Mouse (Mus musculus) CH12.LX (cell line): ENCODE results near the gene Gm853. TPM values are rescaled to one million over a fixed set of nuclear protein-coding genes. Genes with fewer than 3 reads are reported as not detected.

Source experiments
- DNase-seq: peaks from one replicate; pipeline ENCODE4 v3.0.0-alpha.2; 2013; ENCODE audit errors: extremely low read depth
- H3K27ac ChIP-seq: 2 replicates; pipeline ENCODE4 v1.5.1; 2012; ENCODE audit warnings: low read depth, mild to moderate bottlenecking, control low read depth, moderate library complexity; ENCODE audit not compliant: insufficient read depth
- H3K27me3 ChIP-seq: replicated peaks from 2 replicates; pipeline ENCODE3; 2012; ENCODE audit warnings: inconsistent platforms
- H3K36me3 ChIP-seq, 2 experiments: replicated peaks in 1 of 2; 2 replicates each; pipeline versions ENCODE3 to v1.6.1; 2012; ENCODE audit warnings: inconsistent platforms in 1 of 2, low read length in 1 of 2, mild to moderate bottlenecking in 1 of 2, mixed read lengths in 1 of 2, moderate library complexity in 1 of 2; ENCODE audit not compliant: control insufficient read depth in 1 of 2, insufficient read depth in 1 of 2
- H3K4me1 ChIP-seq, 2 experiments: 2 replicates each; pipeline ENCODE4 v1.6.1; 2012; ENCODE audit warnings: inconsistent platforms in 1 of 2, moderate library complexity in 1 of 2; ENCODE audit not compliant: insufficient read depth in 2 of 2, control insufficient read depth in 1 of 2
- H3K4me2 ChIP-seq: 2 replicates; pipeline ENCODE4 v1.6.1; 2012; ENCODE audit warnings: low read depth, mild to moderate bottlenecking, control low read depth; ENCODE audit not compliant: poor library complexity, insufficient read depth, severe bottlenecking
- H3K4me3 ChIP-seq, 3 experiments: fragments of 150-350 bp in 1 of 3; sonication (generic) in 1 of 3; replicated peaks in 1 of 3; 2 replicates each; pipeline versions ENCODE3 to v1.5.1; 2011 to 2012; ENCODE audit warnings: low read depth in 2 of 3, low read length in 2 of 3, mild to moderate bottlenecking in 2 of 3, moderate library complexity in 2 of 3, control low read depth in 1 of 3, improper control_type of control experiment in 1 of 3, inconsistent platforms in 1 of 3, mixed read lengths in 1 of 3; ENCODE audit not compliant: poor library complexity in 1 of 3
- H3K79me2 ChIP-seq: replicated peaks from 2 replicates; pipeline ENCODE4 v1.6.1; 2012; ENCODE audit warnings: mild to moderate bottlenecking, moderate library complexity; ENCODE audit not compliant: control insufficient read depth, poor library complexity, insufficient read depth, severe bottlenecking; ENCODE audit errors: extremely low read depth
- H3K9ac ChIP-seq: 2 replicates; pipeline ENCODE4 v1.6.1; 2012; ENCODE audit warnings: low read depth, mild to moderate bottlenecking, control low read depth, moderate library complexity; ENCODE audit not compliant: insufficient read depth
- H3K9me3 ChIP-seq: replicated peaks from 2 replicates; pipeline ENCODE3; 2012; ENCODE audit warnings: low read length, inconsistent platforms, mixed read lengths
- BHLHE40 ChIP-seq: IDR thresholded peaks from 2 replicates; pipeline ENCODE4 v1.6.1; 2011; ENCODE audit warnings: mild to moderate bottlenecking, low read depth, low read length, improper control_type of control experiment
- CHD2 ChIP-seq: IDR thresholded peaks from 2 replicates; pipeline ENCODE4 v1.6.1; 2011; ENCODE audit warnings: low read length, improper control_type of control experiment
- CTCF ChIP-seq, 2 experiments: IDR thresholded peaks in 1 of 2; conservative IDR thresholded peaks in 1 of 2; 2 replicates each; pipeline ENCODE4 v1.5.1; 2011 to 2012; ENCODE audit warnings: low read depth in 2 of 2, low read length in 2 of 2, improper control_type of control experiment in 1 of 2, inconsistent platforms in 1 of 2, mild to moderate bottlenecking in 1 of 2, moderate library complexity in 1 of 2
- E2F4 ChIP-seq: IDR thresholded peaks from 2 replicates; pipeline ENCODE4 v1.6.1; 2011; ENCODE audit warnings: low read depth, low read length, improper control_type of control experiment; ENCODE audit not compliant: insufficient replicate concordance
- EP300 ChIP-seq: IDR thresholded peaks from 2 replicates; pipeline ENCODE4 v1.6.1; 2011; ENCODE audit warnings: low read length, improper control_type of control experiment
- GABPA ChIP-seq: IDR thresholded peaks from 2 replicates; pipeline ENCODE4 v1.6.1; 2012; ENCODE audit warnings: low read depth, low read length, improper control_type of control experiment, inconsistent platforms; ENCODE audit not compliant: insufficient replicate concordance
- IRF4 ChIP-seq: IDR thresholded peaks from 2 replicates; pipeline ENCODE4 v1.6.1; 2014; ENCODE audit warnings: low read depth, mild to moderate bottlenecking, inconsistent platforms, low read length, improper control_type of control experiment
- JUN ChIP-seq: IDR thresholded peaks from 2 replicates; pipeline ENCODE4 v1.6.1; 2011; ENCODE audit warnings: low read depth, mild to moderate bottlenecking, low read length, improper control_type of control experiment, moderate library complexity; ENCODE audit not compliant: insufficient read depth
- JUND ChIP-seq: conservative IDR thresholded peaks from 2 replicates; pipeline ENCODE4 v1.6.1; 2011; ENCODE audit warnings: low read depth, low read length, improper control_type of control experiment
- KAT2A ChIP-seq: IDR thresholded peaks from 2 replicates; pipeline ENCODE4 v1.6.1; 2012; ENCODE audit warnings: low read length, improper control_type of control experiment, inconsistent platforms; ENCODE audit not compliant: insufficient replicate concordance
- MAFK ChIP-seq: IDR thresholded peaks from 2 replicates; pipeline ENCODE4 v1.6.1; 2011; ENCODE audit warnings: low read length, improper control_type of control experiment; ENCODE audit not compliant: insufficient replicate concordance
- MAX ChIP-seq: IDR thresholded peaks from 2 replicates; pipeline ENCODE4 v1.6.1; 2011; ENCODE audit warnings: low read length, improper control_type of control experiment
- MYC ChIP-seq: IDR thresholded peaks from 2 replicates; pipeline ENCODE4 v1.6.1; 2011; ENCODE audit warnings: low read depth, mild to moderate bottlenecking, improper control_type of control experiment, low read length
- RAD21 ChIP-seq: IDR thresholded peaks from 2 replicates; pipeline ENCODE4 v1.6.1; 2011; ENCODE audit warnings: low read depth, mild to moderate bottlenecking, low read length, improper control_type of control experiment, moderate library complexity
- RCOR1 ChIP-seq: conservative IDR thresholded peaks from 2 replicates; pipeline ENCODE4 v1.6.1; 2012; ENCODE audit warnings: low read depth, mild to moderate bottlenecking, inconsistent platforms, low read length, improper control_type of control experiment
- SMC3 ChIP-seq: IDR thresholded peaks from 2 replicates; pipeline ENCODE4 v1.6.1; 2011; ENCODE audit warnings: low read depth, low read length, improper control_type of control experiment
- TBP ChIP-seq: conservative IDR thresholded peaks from 2 replicates; pipeline ENCODE4 v1.6.1; 2011; ENCODE audit warnings: low read depth, low read length, improper control_type of control experiment
- USF1 ChIP-seq: IDR thresholded peaks from 2 replicates; pipeline ENCODE4 v1.6.1; 2014; ENCODE audit warnings: low read depth, mild to moderate bottlenecking, inconsistent platforms, low read length, improper control_type of control experiment
- USF2 ChIP-seq: conservative IDR thresholded peaks from 2 replicates; pipeline ENCODE4 v1.6.1; 2011; ENCODE audit warnings: low read depth, low read length, improper control_type of control experiment
- ZC3H11A ChIP-seq: IDR thresholded peaks from 2 replicates; pipeline ENCODE4 v1.6.1; 2012; ENCODE audit warnings: low read depth, mild to moderate bottlenecking, inconsistent platforms, low read length, improper control_type of control experiment
- ZMIZ1 ChIP-seq: IDR thresholded peaks from 2 replicates; pipeline ENCODE4 v1.6.1; 2012; ENCODE audit warnings: low read depth, mild to moderate bottlenecking, inconsistent platforms, low read length, improper control_type of control experiment
- ZNF384 ChIP-seq: IDR thresholded peaks from 2 replicates; pipeline ENCODE4 v1.6.1; 2012; ENCODE audit warnings: low read depth, low read length, improper control_type of control experiment, inconsistent platforms
- dilution Hi-C: fragments of 300-500 bp; cut with MboI; formaldehyde crosslinking; loops from 2 replicates; pipeline ENCODE4 v1.14.3; 2020; ENCODE audit warnings: low sequenced_read_pairs; ENCODE audit not compliant: extremely low pct_unique_long_range_greater_than_20kb, extremely low pct_ligation_motif_present
- in situ Hi-C: fragments of 300-500 bp; cut with MboI; formaldehyde crosslinking; loops from 3 replicates; pipeline ENCODE4 v1.14.3; 2019; ENCODE audit warnings: low sequenced_read_pairs, low pct_ligation_motif_present, low pct_unique_long_range_greater_than_20kb, mixed read lengths
- polyA plus RNA-seq: library from polyadenylated mRNA; unstranded; fragments of >175 nt; gene quantifications from 2 replicates; pipeline ENCODE4 v1.2.1, GENCODE M21; 2012; ENCODE audit warnings: low read depth; ENCODE audit not compliant: insufficient read length
- total RNA-seq, 2 experiments: library from RNA; depleted of rRNA; stranded (reverse); fragments of 300-350 nt in 1 of 2; fragments of >200 nt in 1 of 2; gene quantifications; 2 replicates each; pipeline ENCODE4 v1.2.3; 2012 to 2014

Gm853 gene
- total and polyA plus RNA-seq, 3 experiments: not detected

DNA sequence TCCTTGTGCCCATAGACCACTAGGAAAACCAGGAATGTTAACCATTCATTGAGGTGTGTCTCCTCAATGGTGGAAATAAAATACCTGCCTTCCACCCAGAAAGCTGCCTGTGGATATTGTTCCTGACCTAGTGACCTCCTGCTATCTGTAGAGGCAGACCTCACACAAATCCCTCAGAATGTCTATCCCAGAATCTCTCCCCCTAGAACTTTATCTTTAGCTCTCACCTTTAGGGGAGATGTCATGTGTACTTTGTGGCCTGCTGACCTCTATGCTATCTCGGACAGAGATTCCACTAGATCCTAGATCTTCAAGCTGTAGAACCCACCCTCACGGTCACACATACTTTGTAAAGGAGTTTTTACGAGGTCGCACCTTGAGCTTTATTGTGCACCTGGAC lies 9.0 kb downstream of the Gm853 start:
- H3K27me3 ChIP-seq: peaks cover 79% of the 10 kb centered on the region
- no peak overlapping the region for H3K4me2 ChIP-seq
- dilution Hi-C loops: no loop called here
- no peak overlapping the region for H3K9ac ChIP-seq
- no peaks in the 10 kb centered on the region for H3K9me3 ChIP-seq
- no peak overlapping the region for H3K4me3 ChIP-seq
- DNase-seq: no peak
- TF ChIP-seq MYC: no peak
- no peak for TF ChIP-seq BHLHE40
- TF ChIP-seq RCOR1: no peak
- TF ChIP-seq ZMIZ1: no peak
- TF ChIP-seq TBP: no peak
- TF ChIP-seq EP300: no peak
- no peak for TF ChIP-seq CHD2
- no peak for TF ChIP-seq KAT2A
- TF ChIP-seq E2F4: no peak
- TF ChIP-seq ZNF384: no peak
- no peak for TF ChIP-seq CTCF (conservative IDR thresholded peaks at IDR 0.05 in 1 of 2, IDR thresholded peaks at IDR 0.05 in 1 of 2; ENCODE audit: low read depth in 2 of 2, low read length in 2 of 2)
- TF ChIP-seq MAX: no peak
- no peak for TF ChIP-seq GABPA
- TF ChIP-seq ZC3H11A: no peak
- no peak for TF ChIP-seq IRF4
- in situ Hi-C loops: no loop called here
- no peaks in the 10 kb centered on the region for H3K4me1 ChIP-seq
- H3K36me3 ChIP-seq: no peaks in the 10 kb centered on the region
- H3K79me2 ChIP-seq: no peaks in the 10 kb centered on the region
- no peak overlapping the region for H3K27ac ChIP-seq

- Histone ChIP-seq H3K4me3 (no peak overlapping the region), H3K4me2 (no peak overlapping the region), H3K79me2 (no peaks in the 10 kb centered on the region), H3K9ac (no peak overlapping the region), H3K36me3 (no peaks in the 10 kb centered on the region), H3K4me1 (no peaks in the 10 kb centered on the region), H3K27ac (no peak overlapping the region), H3K9me3 (no peaks in the 10 kb centered on the region), H3K27me3 (peaks cover 74% of the 10 kb centered on the region)
- dilution Hi-C loops: no loop called here
- TF ChIP-seq USF2 (no peak), JUN (no peak), GABPA (no peak), JUND (no peak), RAD21 (no peak), MYC (no peak), SMC3 (no peak), USF1 (no peak), KAT2A (no peak), MAFK (no peak), BHLHE40 (no peak)
- in situ Hi-C loops: no loop called here
- DNase-seq: no peak
These were observed 9.8 kb downstream of the Gm853 start for GRCm38 (mm10) chr4:130212421-130212820.
